Mouse (Mus musculus): ENCODE measurements around the gene Cby1.
"Not testable (repeated sequence)": the region's sequence is repeated elsewhere in the genome, so short reads cannot be mapped to it uniquely, and the experiment has no call there.

Cby1 gene

GRCm38 (mm10) chr15:79658531-79659375 lies at the start of gene Cby1, which contains the start of gene Fam227a:
Cby1 (plus strand) TSS chr15:79659199.
Fam227a (minus strand) TSS chr15:79658956.
- DNase-seq = peak; percentile 99

GRCm38 (mm10) chr15:79609226-79609625 lies 49.8 kb upstream of the Cby1 start:
- peak; percentile 79 for DNase-seq

GRCm38 (mm10) chr15:79615501-79615900 lies 43.5 kb upstream of the Cby1 start:
- DNase-seq = no peak

- DNase-seq = no peak
Observed at GRCm38 (mm10) chr15:79616729-79617128, 42.3 kb upstream of the Cby1 start.

- DNase-seq = no peak
Observed at GRCm38 (mm10) chr15:79617135-79617534, 41.9 kb upstream of the Cby1 start.

GRCm38 (mm10) chr15:79618456-79618855 lies 40.5 kb upstream of the Cby1 start:
- no peak for DNase-seq

- DNase-seq = peak; percentile 80
Observed at GRCm38 (mm10) chr15:79619770-79620414, 39.1 kb upstream of the Cby1 start.

GRCm38 (mm10) chr15:79630471-79630870 lies 28.5 kb upstream of the Cby1 start:
- DNase-seq = no peak

- no peak for DNase-seq
Observed at GRCm38 (mm10) chr15:79641135-79641817, 17.7 kb upstream of the Cby1 start.

- no peak for DNase-seq
Observed at GRCm38 (mm10) chr15:79645483-79645882, 13.5 kb upstream of the Cby1 start.

GRCm38 (mm10) chr15:79648130-79648529 lies 10.9 kb upstream of the Cby1 start:
- no peak for DNase-seq

GRCm38 (mm10) chr15:79650569-79650968 lies 8.4 kb upstream of the Cby1 start:
- DNase-seq = no peak

- DNase-seq = no peak
Observed at GRCm38 (mm10) chr15:79651481-79651880, 7.5 kb upstream of the Cby1 start.

GRCm38 (mm10) chr15:79656451-79656850 lies 2.5 kb upstream of the Cby1 start:
- no peak for DNase-seq

GRCm38 (mm10) chr15:79657837-79658530 lies 1.0 kb upstream of the Cby1 start:
- DNase-seq = peak; percentile 97

- peak; percentile 87 for DNase-seq
Observed at GRCm38 (mm10) chr15:79661852-79662251, 2.9 kb downstream of the Cby1 start.

- no peak for DNase-seq
Observed at GRCm38 (mm10) chr15:79664666-79665065, 5.7 kb downstream of the Cby1 start.

- DNase-seq = no peak
Observed at GRCm38 (mm10) chr15:79669195-79669594, 10.2 kb downstream of the Cby1 start.

GRCm38 (mm10) chr15:79670249-79670971 lies 11.4 kb downstream of the Cby1 start, which contains the start of gene Tomm22:
Tomm22 (plus strand) TSS chr15:79670861.
- DNase-seq = peak; percentile 99

- no peak for DNase-seq
Observed at GRCm38 (mm10) chr15:79670972-79671299, 11.9 kb downstream of the Cby1 start.

- DNase-seq = not testable (repeated sequence)
Observed at GRCm38 (mm10) chr15:79671828-79672348, 12.9 kb downstream of the Cby1 start.

GRCm38 (mm10) chr15:79677936-79678335 lies 18.9 kb downstream of the Cby1 start:
- no peak for DNase-seq
